Mouse (Mus musculus) retina, embryonic 14.5 days (tissue): Measurements from ENCODE around the gene Zmynd10.

Experiments used
- DNase-seq: peaks from one replicate; pipeline ENCODE4 v3.0.0-alpha.2; 2015; ENCODE audit warnings: low spot score

Gene Zmynd10

DNA sequence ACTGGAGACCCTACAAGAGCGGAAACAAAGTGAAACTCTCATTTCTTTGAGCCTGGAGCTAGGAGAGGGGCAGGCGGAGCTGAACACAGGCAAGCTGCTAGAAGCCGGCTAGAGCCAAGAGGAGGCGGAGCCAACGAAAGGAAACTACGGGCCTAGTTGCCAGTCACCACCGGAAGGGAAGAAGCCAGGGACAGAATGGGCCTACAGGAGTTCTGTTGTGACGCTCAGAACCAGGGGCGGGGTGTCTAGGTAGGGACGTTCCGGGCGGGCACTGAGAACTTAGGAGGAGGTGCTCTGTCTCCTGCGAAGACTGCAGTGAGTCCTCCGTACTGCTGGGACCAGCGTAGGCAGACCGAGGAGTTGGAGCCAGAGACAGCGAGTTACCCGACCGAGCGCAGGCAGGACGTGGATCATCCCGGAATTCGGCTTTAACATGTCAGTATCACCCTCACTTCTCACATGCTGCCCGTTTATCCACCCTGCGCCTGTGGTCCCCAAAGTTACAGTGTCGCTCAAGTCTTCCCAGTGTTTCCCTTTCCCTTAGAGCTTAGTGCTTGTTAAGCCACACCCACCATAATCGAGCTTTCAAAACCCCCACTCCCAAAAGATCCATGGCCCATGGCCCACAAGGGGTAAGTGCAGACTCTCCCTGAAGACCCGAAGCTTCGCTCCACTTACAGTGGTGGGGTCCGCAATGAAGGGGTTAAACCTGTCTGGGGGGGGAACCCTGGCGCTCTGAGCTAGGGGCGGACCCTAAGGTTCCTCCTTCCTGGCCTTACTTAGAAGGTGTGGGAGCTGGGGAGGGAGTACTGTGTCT, 33.6 kb downstream of the Zmynd10 start, which contains the start of gene Hyal3:
Gene Hyal3, plus strand, starts transcription at position 318 of the 817 bp plus-strand sequence.
- peak; percentile 76 for DNase-seq

DNA sequence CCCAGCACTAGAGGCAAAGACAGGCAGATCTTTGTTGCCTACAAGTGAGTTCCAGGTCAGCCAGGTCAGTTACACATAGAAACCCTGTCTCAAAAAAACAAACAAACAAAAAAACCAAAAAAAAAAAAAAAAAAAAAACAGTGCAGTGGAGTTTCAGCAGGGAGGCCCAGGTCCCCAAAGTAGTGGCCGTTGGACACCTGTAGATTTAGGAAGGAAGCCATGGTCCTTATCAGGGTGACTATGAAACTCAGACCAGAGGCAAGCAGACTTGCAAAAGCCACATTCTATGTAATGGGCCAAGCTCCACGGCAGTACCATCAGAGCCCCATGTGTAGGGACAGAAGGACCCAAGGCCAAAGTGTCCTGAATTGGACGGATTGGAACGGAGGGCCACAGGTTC, 34.5 kb downstream of the Zmynd10 start:
- DNase-seq: no peak

DNA sequence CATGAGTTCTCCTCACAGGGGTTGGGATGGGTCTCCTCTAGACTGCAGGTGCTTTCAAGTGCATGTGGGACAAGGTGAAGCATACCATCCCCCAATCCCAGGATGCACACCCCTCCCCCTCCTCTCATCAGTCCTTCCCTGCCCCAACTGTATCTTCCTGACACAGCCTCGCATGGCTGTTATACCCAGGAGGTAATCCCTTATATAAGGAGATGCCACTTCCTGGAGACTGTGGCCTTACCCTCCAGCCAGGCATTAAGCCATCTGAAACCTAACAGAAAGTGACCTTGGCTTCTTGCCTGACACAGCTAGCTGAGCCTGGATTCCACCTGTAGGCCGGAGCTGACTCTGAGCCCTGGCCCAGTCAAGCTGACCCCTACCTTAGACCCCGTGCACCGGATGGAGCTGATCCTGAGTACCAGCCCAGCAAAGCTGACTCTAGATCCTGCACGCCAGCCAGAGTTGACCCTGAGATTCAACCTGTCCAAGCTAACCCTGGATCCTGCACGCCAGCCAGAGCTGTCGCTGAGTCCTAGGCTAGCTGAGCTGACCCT, 35.5 kb downstream of the Zmynd10 start:
- no peak for DNase-seq

DNA sequence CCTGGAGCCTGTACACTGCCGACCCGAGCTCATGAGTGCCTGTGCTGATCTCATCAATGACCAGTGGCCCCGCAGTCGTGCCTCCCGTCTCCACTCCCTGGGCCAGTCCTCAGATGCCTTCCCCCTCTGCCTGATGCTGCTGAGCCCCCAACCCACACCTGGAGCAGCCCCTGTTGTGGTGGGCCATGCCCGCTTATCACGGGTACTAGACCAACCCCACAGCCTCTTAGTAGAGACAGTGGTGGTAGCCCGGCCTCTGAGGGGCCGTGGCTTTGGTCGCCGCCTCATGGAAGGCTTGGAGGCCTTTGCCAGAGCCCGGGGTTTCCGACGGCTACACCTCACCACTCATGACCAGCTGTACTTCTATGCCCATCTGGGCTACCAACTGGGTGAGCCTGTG, 36.1 kb downstream of the Zmynd10 start:
- no peak for DNase-seq

DNA sequence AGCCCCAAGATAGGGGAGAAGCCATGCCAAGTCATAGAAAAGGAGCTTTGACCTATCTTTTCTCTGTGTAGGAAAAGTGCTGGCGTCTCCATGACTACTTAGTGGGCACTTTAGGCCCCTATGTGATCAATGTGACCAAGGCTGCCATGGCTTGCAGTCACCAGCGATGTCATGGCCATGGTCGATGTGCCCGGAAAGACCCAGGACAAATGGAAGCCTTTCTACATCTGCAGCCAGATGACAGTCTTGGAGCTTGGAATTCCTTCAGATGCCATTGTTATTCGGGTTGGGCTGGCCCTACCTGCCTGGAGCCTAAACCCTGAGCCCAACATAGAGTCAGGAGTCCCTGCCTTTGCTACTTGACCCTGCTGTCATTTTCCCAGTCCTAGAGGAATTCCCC, 39.4 kb downstream of the Zmynd10 start:
- no peak for DNase-seq

DNA sequence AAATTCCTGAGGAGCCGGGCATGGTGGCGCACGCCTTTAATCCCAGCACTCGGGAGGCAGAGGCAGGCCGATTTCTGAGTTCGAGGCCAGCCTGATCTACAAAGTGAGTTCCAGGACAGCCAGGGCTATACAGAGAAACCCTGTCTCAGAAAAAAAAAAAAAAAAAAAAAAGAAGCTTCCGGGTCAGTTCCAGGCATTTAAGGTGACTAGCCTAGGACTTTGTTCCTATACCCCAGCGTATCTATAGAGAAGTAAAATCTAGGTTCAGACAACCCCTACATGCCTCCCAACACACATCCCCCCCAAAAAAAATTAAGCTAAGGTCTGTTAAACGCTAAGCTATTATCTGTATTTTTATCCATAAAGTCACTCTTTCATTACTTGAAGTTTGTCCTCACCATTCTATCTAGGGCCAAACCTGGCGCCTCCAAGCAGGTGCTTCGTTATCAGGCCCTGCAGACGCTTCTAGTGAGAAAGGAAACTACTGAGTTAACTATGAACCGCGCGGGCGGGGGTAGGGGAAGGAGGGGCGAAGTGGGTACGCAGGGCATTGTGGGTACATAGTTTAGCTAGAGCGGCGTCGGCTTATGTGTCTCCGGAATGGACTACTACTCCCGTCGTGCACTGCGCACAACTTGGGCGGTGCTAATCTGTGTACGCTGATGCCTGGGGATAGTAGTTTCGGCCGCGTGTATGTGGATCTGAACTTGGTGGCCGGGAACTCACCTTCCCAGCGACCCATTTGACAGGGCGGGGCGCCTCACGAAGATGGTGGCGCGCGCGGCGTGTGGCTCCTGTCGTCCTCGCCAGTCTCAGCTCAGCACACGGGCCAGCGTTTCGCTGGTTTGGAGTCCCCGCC, 40.1 kb downstream of the Zmynd10 start, which contains the start of gene Ifrd2:
Gene Ifrd2, plus strand, starts transcription at position 669 of the 859 bp plus-strand sequence.
- DNase-seq: peak; percentile 98

DNA sequence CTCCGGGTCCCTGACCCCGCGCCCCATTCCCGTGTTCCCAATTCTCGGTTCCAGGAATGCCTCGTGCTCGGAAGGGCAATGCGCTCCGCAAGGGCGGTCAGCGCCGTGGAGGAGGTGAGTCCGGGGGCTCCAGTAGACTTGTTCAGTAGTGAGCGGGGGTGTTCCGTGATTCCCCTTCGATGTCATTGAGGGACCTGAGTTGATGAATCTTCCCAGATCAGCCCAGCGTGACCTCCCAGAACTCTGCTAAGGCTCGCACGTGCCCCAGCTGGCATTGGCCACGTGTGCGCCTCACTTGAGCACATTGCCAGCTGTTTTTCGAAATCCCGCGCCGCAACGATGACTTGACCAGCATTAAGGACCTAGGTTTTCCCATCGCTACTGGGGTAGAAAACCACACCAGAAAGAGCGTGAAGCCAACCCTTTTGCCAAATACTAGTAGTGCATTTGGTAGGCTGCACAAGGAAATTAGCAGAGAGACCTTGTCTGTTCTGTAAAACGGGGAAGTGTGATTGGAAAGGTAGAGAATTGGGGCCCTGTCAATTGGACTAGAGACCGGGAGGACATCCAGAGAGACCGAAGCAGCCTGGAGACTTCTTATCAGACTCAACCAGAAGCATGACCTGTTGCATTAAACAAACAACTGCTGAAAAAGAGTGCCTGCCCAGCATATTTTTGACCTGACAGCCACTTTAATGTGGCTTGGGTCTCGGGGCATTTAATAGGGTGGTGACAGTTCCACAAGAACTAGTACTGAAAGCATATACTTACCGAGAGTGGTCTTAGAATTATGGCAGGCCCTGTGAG, 40.9 kb downstream of the Zmynd10 start:
- peak; percentile 62 for DNase-seq

DNA sequence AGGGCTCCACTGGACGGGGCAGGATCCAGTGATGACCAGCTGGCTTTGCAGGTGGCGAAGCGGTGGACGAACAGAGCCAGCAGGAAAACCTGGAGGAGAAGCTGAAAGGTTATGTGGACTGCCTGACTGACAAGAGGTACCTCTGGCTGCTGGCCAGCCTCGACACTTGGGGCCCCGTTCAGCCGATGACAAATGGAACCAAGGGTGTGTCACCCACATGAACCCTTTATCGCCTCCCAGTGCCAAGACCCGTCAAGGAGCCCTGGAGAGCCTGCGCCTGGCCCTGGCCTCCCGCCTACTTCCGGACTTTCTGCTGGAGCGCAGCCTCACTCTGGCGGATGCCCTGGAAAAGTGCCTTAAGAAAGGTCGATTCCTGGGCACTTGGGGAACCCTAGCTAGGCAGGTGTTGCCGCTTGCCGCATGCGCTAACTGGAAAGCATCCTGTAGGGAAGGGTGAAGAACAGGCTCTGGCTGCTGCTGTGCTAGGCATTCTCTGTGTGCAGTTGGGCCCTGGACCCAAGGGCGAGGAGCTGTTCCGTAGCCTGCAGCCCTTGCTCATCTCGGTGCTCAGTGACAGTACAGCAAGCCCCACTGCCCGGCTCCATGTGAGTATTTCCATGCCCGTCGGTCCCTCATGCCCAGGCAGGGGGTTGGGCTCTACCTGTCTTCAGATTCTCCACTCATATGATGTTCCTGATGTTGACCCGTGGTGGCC, 43.1 kb downstream of the Zmynd10 start:
- no peak for DNase-seq

DNA sequence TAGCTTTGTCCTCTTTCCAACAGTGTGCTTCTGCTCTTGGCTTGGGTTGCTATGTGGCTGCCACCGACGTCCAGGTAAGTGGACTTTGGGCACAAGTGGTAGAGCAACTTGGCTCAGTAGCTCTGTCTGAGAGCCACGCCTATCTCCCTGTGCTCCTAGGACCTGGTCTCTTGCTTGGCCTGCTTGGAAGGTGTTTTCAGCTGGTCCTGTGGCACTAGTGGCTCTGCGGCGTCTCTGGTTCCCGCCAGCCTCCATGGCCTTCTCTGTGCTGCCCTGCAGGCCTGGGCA, 43.6 kb downstream of the Zmynd10 start:
- DNase-seq: no peak

DNA sequence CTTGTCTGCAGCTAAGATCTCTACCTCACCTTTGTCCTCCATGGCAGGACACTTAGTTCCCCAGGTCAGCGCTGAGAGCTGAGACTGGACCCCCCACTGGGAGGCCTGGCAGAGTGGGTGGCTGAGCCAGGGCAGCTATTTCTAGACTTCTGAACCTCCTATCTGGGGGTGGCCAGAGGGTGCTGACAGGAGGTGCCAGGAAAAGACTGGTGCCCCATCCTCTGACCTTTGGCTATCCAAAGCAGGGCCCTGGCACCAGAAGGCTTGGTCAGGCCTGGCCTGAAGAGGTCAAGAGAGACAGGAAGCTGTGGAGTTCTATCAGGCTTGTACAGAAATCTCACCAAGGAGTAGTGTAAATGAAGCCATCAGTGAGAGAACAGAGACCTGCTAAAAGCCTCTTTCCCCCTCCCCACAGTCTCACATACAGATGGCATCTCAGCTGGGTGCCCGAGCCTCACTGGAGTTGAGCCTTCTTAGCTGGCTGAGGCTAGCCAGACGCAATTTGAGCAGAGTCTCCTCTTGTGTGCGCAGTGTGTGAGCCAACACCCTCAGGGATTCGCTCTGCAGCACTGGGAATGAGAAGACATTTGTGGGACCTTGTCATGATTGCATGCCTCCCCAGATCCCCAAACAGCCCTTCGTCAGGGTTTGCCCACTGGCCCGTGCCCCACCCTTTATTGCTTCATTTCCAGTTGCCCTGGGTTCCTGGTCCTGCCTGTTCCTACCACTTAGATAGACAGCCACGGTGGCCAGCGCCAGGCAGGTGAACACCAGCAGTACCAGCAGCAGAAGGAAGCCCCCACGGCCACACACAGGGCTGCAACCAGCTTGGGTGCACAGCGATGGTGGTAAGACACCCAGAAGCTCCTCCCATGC, 46.2 kb downstream of the Zmynd10 start:
- DNase-seq: no peak

DNA sequence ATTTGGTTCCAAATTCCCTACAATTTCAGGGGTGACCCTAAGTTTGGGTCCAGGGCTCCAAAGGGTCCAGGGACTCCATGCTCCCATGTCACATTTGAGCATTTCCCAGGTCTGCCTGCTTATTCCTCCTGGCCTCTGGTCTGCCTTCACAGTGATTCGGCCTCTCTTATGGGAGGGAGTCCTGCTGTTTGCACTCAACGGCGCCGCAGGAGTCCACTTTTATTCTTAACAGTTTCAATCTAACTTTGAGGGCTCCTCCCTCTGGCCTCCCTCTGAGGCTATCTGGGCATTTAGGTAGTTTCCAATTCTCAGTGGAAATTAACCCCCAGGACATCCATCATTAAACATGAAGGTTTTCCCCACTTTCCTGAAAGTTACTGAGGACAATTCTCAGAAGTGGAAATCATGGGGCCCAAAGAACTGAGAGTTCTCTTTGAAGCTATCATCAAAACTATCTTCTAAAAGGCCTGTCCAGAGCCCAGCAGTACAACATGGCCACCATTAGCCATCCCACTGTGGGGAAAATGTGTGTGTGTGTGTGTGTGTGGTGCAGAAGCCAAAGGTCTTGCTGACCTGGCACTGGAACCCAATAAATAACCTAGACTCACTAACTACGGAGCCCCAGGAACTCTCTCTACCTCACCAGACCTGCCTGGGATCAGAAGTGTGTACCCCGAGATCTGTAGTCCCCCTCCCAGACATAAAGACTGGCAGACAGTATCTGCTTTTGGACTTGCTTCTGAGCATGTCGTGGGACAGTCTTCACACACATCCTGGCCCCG, 47.4 kb downstream of the Zmynd10 start:
- no peak for DNase-seq

DNA sequence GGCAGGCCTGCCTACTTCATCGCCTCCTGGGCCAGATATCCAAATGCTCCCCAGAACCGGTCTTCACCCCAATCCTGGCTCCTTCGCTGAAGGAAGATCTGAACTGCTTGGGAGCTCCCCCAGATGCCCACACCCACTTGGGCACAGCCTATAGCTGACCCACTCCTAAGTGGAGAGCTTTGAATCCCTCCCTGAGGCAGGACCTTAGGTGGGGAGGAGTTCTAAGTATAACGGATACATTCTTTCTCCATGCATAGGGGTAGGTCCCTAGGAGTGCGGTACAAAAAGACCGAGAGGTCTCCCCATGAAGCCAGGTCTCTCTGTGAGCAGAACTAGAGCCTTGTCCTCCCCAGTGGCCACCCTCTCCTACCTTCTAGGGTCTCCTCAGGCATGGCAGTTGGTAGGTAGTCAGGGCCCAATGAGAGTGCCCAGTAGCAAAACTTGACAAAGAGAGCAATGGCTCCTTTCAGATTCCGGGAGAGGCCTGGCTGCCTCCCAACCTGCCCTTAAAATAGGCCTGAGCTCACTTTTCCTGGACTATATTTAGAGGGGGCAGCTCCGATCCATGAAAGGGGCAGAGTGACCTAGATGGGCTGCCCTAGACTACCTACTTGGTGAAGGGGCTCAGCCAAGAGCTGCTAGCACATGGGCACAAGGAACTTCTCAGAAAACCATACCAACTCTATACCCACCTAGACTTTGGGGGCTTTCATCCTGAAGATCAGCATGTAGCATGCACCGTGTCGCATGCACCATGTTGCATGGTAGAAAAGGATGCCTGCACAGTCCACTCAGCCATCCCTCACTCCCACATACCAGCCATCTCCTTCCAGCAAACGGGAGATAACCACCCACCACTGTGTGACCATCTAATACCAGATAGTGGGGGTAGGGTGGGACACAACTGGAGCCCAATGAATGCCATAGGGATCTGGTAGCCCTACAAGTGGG, 49.8 kb downstream of the Zmynd10 start:
- no peak for DNase-seq

DNA sequence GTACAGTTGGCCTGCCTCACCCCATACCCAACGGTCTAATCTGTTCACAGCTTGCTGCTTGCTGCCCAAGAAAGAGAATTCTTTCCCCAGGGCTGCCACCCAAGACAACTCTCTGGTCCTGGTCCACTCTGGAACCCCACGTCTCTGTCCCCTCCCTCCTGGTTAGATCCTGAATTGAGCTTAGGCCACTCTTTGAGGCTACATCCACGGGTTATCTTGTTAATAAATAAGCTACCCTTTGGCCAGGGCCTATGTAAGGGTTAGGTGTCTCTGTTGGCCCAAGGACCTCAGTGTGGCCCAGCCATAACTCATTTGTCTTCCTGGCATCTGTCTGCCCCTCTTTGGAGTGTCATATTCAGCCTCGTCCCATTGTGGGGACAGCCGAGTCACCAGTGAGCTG, 51.3 kb downstream of the Zmynd10 start:
- DNase-seq: no peak

DNA sequence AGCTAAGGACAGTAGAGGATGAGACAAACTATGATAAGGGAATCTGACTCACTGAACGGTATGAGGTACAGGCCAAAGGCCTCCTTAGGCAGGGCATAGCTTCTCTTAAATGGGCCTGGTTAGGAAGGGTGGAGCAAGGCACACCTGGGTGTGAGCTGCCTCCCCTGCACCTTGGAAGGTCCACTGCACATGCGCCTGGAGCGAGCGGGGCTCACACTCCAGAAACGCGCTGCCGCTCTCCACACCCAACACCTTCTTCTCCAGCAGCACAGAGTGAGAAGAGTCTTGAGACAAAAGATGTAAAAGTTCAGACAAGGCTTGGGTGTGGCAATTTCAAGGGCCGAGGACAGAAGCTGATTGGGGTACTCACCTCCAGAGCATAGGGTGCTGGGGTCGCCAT, 52.3 kb downstream of the Zmynd10 start:
- DNase-seq: no peak

DNA sequence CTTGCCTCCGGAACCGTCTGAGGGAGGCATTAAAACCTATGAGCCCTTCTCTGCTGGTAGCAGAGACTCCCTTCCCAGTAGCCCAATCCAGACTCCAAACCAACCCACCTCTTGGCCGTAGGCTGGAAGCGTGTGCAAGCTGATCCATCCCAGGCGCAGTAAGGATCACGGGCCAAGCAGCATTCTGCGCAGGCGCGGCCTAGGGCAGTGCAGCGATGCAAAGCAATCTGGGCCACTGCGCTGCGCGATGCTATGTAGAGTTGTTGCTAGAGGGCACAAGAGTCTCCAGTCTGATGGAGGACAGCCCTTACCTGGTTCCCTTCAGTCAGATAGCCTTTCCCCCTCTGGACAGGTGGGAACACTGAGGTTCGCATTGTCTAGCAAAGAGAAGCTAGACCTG, 52.7 kb downstream of the Zmynd10 start:
- peak; percentile 43 for DNase-seq

DNA sequence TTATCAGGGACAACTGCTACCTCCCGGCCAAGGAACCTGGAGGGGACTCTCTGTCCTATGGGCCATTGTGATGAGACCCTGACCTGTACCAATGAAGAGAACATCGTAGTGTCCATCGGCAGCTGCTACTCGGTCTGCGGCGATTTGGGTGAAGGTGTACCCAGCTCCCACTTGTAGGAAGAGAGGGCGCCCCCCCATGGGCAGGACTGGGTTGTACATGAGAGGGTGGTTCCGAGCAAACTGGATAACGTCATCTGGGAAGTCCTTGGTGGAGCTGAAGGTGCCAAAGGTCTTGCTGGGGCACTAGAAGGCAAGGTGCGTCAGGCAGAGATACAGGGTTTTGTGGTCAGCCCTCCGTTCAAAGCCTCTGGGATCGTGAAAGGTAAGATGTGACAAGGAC, 53.6 kb downstream of the Zmynd10 start:
- DNase-seq: no peak
